Mouse (Mus musculus): ENCODE results near the gene Ctnnbl1.

Gene Ctnnbl1

GRCm38 (mm10) chr2:157870247-157870646, 133.0 kb downstream of the Ctnnbl1 start:
- peak; percentile 94 for DNase-seq (ENCODE audit: low read depth, low spot score)

- peak; percentile 97 for DNase-seq (ENCODE audit: low read depth, low spot score)
Observed at GRCm38 (mm10) chr2:157873223-157873622, 136.0 kb downstream of the Ctnnbl1 start.

GRCm38 (mm10) chr2:157873691-157874090, 136.5 kb downstream of the Ctnnbl1 start:
- DNase-seq (ENCODE audit: low read depth, low spot score) = peak; percentile 86

- peak; percentile 84 for DNase-seq (ENCODE audit: low read depth, low spot score)
Observed at GRCm38 (mm10) chr2:157875111-157875510, 137.9 kb downstream of the Ctnnbl1 start.

- no peak for DNase-seq (ENCODE audit: low read depth, low spot score)
Observed at GRCm38 (mm10) chr2:157877394-157877793, 140.2 kb downstream of the Ctnnbl1 start.

GRCm38 (mm10) chr2:157877967-157878366, 140.8 kb downstream of the Ctnnbl1 start:
- DNase-seq (ENCODE audit: low read depth, low spot score) = no peak

- no peak for DNase-seq (ENCODE audit: low read depth, low spot score)
Observed at GRCm38 (mm10) chr2:157881939-157882338, 144.7 kb downstream of the Ctnnbl1 start.

GRCm38 (mm10) chr2:157887275-157888025, 150.2 kb downstream of the Ctnnbl1 start:
- no peak for DNase-seq (ENCODE audit: low read depth, low spot score)

- DNase-seq (ENCODE audit: low read depth, low spot score) = no peak
Observed at GRCm38 (mm10) chr2:157891166-157891565, 154.0 kb downstream of the Ctnnbl1 start.

- DNase-seq (ENCODE audit: low read depth, low spot score) = no peak
Observed at GRCm38 (mm10) chr2:157897131-157897530, 159.9 kb downstream of the Ctnnbl1 start.

GRCm38 (mm10) chr2:157913204-157913636, 176.0 kb downstream of the Ctnnbl1 start:
- peak; percentile 79 for DNase-seq (ENCODE audit: low read depth, low spot score)

GRCm38 (mm10) chr2:157913705-157914104, 176.5 kb downstream of the Ctnnbl1 start:
- no peak for DNase-seq (ENCODE audit: low read depth, low spot score)

GRCm38 (mm10) chr2:157914105-157914764, 177.0 kb downstream of the Ctnnbl1 start, which contains the start of gene Vstm2l:
TSS of gene Vstm2l (plus strand) at chr2:157914653.
- no peak for DNase-seq (ENCODE audit: low read depth, low spot score)

- no peak for DNase-seq (ENCODE audit: low read depth, low spot score)
Observed at GRCm38 (mm10) chr2:157914889-157915517, 177.8 kb downstream of the Ctnnbl1 start.

GRCm38 (mm10) chr2:157918529-157918928, 181.3 kb downstream of the Ctnnbl1 start:
- no peak for DNase-seq (ENCODE audit: low read depth, low spot score)

GRCm38 (mm10) chr2:157921551-157921950, 184.3 kb downstream of the Ctnnbl1 start:
- no peak for DNase-seq (ENCODE audit: low read depth, low spot score)

GRCm38 (mm10) chr2:157923406-157923805, 186.2 kb downstream of the Ctnnbl1 start:
- no peak for DNase-seq (ENCODE audit: low read depth, low spot score)

- no peak for DNase-seq (ENCODE audit: low read depth, low spot score)
Observed at GRCm38 (mm10) chr2:157924504-157924903, 187.3 kb downstream of the Ctnnbl1 start.

- DNase-seq (ENCODE audit: low read depth, low spot score) = no peak
Observed at GRCm38 (mm10) chr2:157926502-157926901, 189.3 kb downstream of the Ctnnbl1 start.

- DNase-seq (ENCODE audit: low read depth, low spot score) = no peak
Observed at GRCm38 (mm10) chr2:157926927-157927326, 189.7 kb downstream of the Ctnnbl1 start.

GRCm38 (mm10) chr2:157927397-157927796, 190.2 kb downstream of the Ctnnbl1 start:
- no peak for DNase-seq (ENCODE audit: low read depth, low spot score)

GRCm38 (mm10) chr2:157927815-157928214, 190.6 kb downstream of the Ctnnbl1 start:
- no peak for DNase-seq (ENCODE audit: low read depth, low spot score)
